Mouse (Mus musculus) embryonic fibroblast, embryonic 13.5 days (primary cell): ENCODE data around the gene Sdccag8.

ENCODE experiments used
- CTCF ChIP-seq: IDR thresholded peaks from 2 replicates; pipeline ENCODE4 v1.5.1; 2011; ENCODE audit warnings: mild to moderate bottlenecking, control low read depth, low read length, moderate library complexity, borderline replicate concordance; ENCODE audit not compliant: insufficient read depth
- POLR2A ChIP-seq: IDR thresholded peaks from 2 replicates; pipeline ENCODE4 v1.6.1; 2011; ENCODE audit warnings: low read depth, mild to moderate bottlenecking, control low read depth, low read length, moderate library complexity

DNA sequence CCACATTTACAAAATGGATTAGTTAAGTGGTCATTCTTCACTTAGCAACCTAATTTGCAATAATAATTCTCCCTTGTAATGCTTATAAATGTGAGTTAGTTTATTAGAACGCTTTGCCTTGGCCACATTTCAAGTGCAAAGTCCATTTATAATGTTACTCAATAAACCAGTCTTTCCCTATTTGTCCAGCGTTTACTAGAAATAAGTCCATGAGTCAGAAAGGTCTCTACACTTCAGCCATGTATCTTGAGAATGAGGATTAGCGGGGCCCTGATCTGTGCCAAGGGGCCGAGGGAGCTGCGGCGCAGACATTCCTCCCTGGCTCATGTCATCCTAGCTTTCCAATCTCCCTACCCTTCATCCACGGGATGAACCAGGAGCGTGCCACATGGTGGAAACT, 168.2 kb downstream of the Sdccag8 start:
- TF ChIP-seq CTCF, result no peak
- TF ChIP-seq POLR2A, result no peak
